Mouse (Mus musculus): ENCODE data around the gene Setd3.

DNA sequence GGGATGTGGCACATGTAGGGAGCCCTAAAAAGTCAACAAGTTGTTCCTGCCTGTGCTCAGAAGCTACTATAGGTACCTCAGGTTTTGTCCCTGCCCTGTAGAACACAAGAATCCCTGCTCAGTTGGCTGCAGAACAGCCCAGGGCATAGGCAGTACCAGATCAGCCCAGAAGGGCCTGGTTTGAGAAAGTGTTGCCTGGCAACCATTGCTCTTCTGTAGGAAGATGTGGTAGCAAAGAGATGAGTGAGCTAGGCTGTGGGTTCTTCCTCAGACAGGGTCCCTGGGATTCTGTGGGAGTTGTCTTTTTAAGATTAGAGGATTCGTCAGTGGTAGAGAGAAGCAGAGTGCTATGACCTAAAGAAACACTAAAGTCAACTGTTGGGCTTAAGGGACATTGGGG, 21.0 kb upstream of the Setd3 start:
- TF ChIP-seq CTCF (IDR thresholded peaks at IDR 0.05; ENCODE audit: borderline replicate concordance, insufficient read depth, low read length) (no peak), POLR2A (IDR thresholded peaks at IDR 0.05; ENCODE audit: low read depth, low read length) (no peak)
